Mouse (Mus musculus) MEL-GATA-1-ER (cell line): ENCODE measurements at regions not wholly inside any gene's neighbourhood (a gene's known extent, or its start where the extent isn't known, plus 50 kb on each side); places are given as distances from the start of the nearest gene placed in this dataset.

Experiments used
- DNase-seq: peaks from one replicate; pipeline ENCODE4 v3.0.0-alpha.2; 2012; ENCODE audit warnings: low read depth; ENCODE audit errors: extremely low read depth

DNA sequence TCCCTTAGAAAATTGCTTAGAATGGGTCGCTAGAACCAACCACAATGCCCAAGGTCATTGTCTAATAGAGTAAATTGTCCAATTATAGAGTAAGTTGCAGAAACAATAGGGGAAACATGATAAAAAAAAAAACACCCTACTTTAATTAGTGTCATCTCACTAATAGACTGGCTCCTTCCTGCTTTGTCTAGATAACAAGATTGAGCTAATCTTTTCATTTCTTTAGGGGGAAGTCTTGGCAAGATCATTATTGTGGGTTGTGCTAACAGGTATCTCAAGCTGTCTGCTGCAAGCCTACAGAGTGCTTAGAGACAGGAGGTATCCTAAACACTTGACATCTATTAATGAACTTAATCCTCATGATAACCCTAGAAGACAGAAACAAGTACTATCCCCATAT, 615.9 kb downstream of the Gbe1 start:
- DNase-seq: no peak

- DNase-seq: no peak
Measured at GRCm38 (mm10) chr16:70935959-70936358, 622.2 kb downstream of the Gbe1 start.

DNA sequence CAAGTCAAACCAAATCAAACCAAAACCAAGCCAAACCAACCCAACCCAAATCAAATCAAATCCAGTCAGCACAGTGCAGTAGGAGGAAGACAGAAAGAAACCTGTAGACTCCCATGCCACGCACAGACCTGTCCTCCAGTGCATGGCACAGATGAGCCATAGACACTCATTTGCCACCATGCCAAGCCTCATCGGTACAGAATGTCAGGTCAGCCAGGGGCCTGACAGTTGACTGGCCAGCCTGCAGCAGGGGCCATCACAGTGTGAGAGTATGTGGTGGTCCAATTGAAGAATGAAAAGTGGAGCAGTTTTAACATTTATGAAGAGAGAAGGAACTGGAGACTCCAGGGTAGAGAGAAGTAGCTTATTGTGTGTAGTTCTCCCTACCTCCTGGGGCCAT, 639.2 kb downstream of the Gbe1 start:
- DNase-seq: no peak
